Mouse (Mus musculus) induced T-regulatory cell, adult 2 months (primary cell): ENCODE data around the gene Kcnj11.

ENCODE experiments used
- DNase-seq: peaks from one replicate; pipeline ENCODE4 v3.0.0-alpha.2; 2012; ENCODE audit warnings: low read depth

Gene Kcnj11

GRCm38 (mm10) chr7:46047873-46048562 lies 52.5 kb downstream of the Kcnj11 start:
- no peak for DNase-seq

- no peak for DNase-seq
Measured at GRCm38 (mm10) chr7:46045882-46046281, 54.7 kb downstream of the Kcnj11 start.

GRCm38 (mm10) chr7:46044106-46044505 lies 56.5 kb downstream of the Kcnj11 start:
- no peak for DNase-seq
